In genomic region chr15:27678511-27678910, GRCm38 (mm10) we compare ENCODE assay signal across 14 mouse cellular contexts.
"Had no signal": no experiment of that assay in that cellular context is flagged by ENCODE, and none has a peak within 500 bp of the region (broad histone marks: within the 10 kb centered on the region; RNA-seq: fewer than 3 reads in every experiment).

No protein-coding gene starts in this region.

- H3K27me3 ChIP-seq: lung, embryonic 15.5 days; neural tube, embryonic 12.5 days had no signal

- H3K27ac ChIP-seq: liver, embryonic 13.5 days; liver, embryonic 15.5 days; lung, embryonic 15.5 days; macrophage; midbrain, embryonic 12.5 days; midbrain, embryonic 15.5 days; neural tube, embryonic 12.5 days had no signal

- H3K9me3 ChIP-seq: liver, embryonic 13.5 days; liver, embryonic 15.5 days; lung, embryonic 15.5 days; midbrain, embryonic 12.5 days; midbrain, embryonic 15.5 days; neural tube, embryonic 12.5 days had no signal

- H3K36me3 ChIP-seq: liver, embryonic 13.5 days; liver, embryonic 15.5 days; lung, embryonic 15.5 days; midbrain, embryonic 12.5 days; midbrain, embryonic 15.5 days; neural tube, embryonic 12.5 days had no signal

- H3K4me3 ChIP-seq: liver, embryonic 13.5 days; liver, embryonic 15.5 days; lung, embryonic 15.5 days; midbrain, embryonic 12.5 days; midbrain, embryonic 15.5 days; neural tube, embryonic 12.5 days had no signal

- DNase-seq: liver, embryonic 13.5 days; liver, postnatal 0 days; lung, adult 2 months; lung, postnatal 10 days; right cerebral cortex, postnatal 14 days; thymus, adult 18-20 months; thymus, postnatal 14 days; thymus, postnatal 36 days had no signal

- ATAC-seq: liver, postnatal 0 days; midbrain, embryonic 15.5 days had no signal
